Mouse (Mus musculus) kidney, adult 2 months (tissue): ENCODE measurements around the gene Celf2.

Experiments used
- CTCF ChIP-seq: fragments of 200-500 bp; conservative IDR thresholded peaks from 2 replicates; pipeline ENCODE4 v1.5.1; 2011; ENCODE audit warnings: low read depth, mild to moderate bottlenecking, control low read depth, low read length, moderate library complexity, mixed read lengths; ENCODE audit not compliant: insufficient read depth, insufficient read length
- POLR2A ChIP-seq: fragments of 200-500 bp; IDR thresholded peaks from one replicate; pipeline ENCODE4 v1.6.1; 2011; ENCODE audit warnings: low read depth, low read length, control low read depth

DNA sequence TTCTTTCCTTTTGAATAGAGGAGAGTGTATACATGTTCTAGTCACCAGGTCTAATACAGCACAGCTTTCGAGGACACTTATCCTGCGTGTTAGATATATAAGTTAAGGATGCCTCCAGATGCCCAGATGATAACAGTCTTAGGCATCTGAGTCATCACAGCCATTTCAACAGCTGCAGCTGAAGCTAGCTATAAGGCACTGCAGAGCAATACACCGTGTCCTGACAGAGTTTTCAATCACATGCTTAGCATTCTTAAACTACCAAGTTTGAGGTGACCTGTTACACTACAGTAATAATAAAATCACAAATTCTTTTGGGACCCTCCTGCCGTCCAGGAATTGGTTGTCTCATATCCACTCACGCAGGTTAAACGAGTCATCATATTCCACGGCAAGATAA lies 714.5 kb downstream of the Celf2 start:
- TF ChIP-seq CTCF (no peak), POLR2A (no peak)
